In the genomic region with DNA sequence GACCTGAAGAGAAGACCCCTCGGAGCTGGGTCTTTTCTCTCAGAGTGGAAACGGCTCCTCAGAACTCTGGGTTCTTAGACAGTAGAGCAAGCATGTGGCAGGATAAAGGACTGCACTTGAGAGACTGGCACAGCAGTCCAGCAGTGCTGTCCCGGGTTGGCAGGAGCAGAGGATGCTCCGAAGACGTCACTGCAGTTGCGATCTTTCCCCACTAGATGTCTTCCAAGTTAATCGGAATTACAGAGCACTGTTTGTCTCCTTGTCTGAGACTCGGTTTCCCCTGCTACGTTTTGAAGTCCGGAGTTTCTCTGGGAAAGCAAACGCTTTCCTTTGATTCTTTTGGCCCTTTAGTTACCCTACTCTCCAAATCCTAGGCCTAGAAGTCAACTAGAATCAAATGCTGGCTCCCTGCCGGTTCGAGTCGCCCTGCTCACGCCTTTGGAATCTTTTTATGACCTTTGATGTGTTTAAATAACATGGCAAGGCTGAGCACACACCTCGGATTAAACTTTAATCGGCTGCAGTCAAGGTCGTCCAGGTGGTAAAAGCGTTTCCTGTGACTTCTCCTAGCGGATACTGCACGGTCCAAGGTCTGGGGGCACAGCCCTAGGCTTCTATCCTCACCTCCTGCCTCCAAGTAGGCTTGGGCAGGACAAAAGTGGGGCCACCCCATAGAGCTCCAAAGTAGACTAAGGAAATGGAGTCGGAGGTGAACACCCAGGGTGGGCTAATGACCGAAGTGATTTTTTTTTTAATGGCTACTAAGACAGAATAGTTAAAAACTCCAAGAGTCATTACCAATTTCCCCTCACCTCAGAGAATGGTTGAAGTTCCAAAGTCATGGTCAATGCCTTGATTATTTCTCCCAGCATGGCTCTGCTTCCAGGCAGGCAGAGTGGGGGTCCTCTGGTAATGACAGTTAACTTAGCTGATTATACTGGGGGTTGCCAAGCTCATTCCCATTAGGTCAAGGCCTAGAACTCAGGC, we compare ENCODE assay signal across 9 mouse cellular contexts. TPM values are rescaled to one million over a fixed set of nuclear protein-coding genes. Genes with fewer than 3 reads are reported as not detected.
A peak's percentile ranks its signal among the peaks of the same experiment; 100 is the strongest.
DNase-seq lines count a peak whose midpoint lies in the region; ATAC-seq and TF ChIP-seq lines count a peak whose summit lies in the region.
"Had no signal": no experiment of that assay in that cellular context is flagged by ENCODE, and none has a peak within 500 bp of the region (broad histone marks: within the 10 kb centered on the region; RNA-seq: fewer than 3 reads in every experiment).

No protein-coding gene starts in this region.

- WGBS in forebrain, embryonic 14.5 days = 3% methylated on average over 23 of the region's 23 CpGs
- WGBS in forebrain, embryonic 10.5 days = 5% methylated on average over 23 of the region's 23 CpGs

- no peaks in the 10 kb centered on the region for H3K9me3 ChIP-seq in forebrain, embryonic 14.5 days (replicated peaks; ENCODE audit: control insufficient read depth, low read length)
- H3K9me3 ChIP-seq in forebrain, embryonic 10.5 days = no peaks in the 10 kb centered on the region
- H3K9me3 ChIP-seq in E14TG2a.4 (ENCODE audit: low read length) = no peaks in the 10 kb centered on the region
- H3K9me3 ChIP-seq: heart, embryonic 13.5 days had no signal

- H3K9ac ChIP-seq in forebrain, embryonic 14.5 days (ENCODE audit: low read length) = no peak overlapping the region
- H3K9ac ChIP-seq: heart, embryonic 13.5 days had no signal

- no peaks in the 10 kb centered on the region for H3K4me1 ChIP-seq in forebrain, embryonic 14.5 days (ENCODE audit: control insufficient read depth, insufficient read depth, low read length)
- no peaks in the 10 kb centered on the region for H3K4me1 ChIP-seq in forebrain, embryonic 10.5 days
- H3K4me1 ChIP-seq in E14TG2a.4 (replicated peaks; ENCODE audit: low read depth, low read length) = peaks cover 60% of the 10 kb centered on the region

- no peaks in the 10 kb centered on the region for H3K36me3 ChIP-seq in forebrain, embryonic 14.5 days (ENCODE audit: control insufficient read depth, insufficient read depth, low read length)
- H3K36me3 ChIP-seq in forebrain, embryonic 10.5 days (replicated peaks) = no peaks in the 10 kb centered on the region
- no peaks in the 10 kb centered on the region for H3K36me3 ChIP-seq in E14TG2a.4 (ENCODE audit: insufficient read depth, low read length)
- H3K36me3 ChIP-seq: heart, embryonic 13.5 days had no signal

- peak; percentile 73 for TF ChIP-seq CTCF in E14TG2a.4 (conservative IDR thresholded peaks at IDR 0.05; ENCODE audit: low read length)

- no peak overlapping the region for H3K4me3 ChIP-seq in forebrain, embryonic 14.5 days (ENCODE audit: low read depth, low read length)
- no peak overlapping the region for H3K4me3 ChIP-seq in forebrain, embryonic 10.5 days
- H3K4me3 ChIP-seq in E14TG2a.4 (replicated peaks; ENCODE audit: low read length) = no peak overlapping the region
- H3K4me3 ChIP-seq: heart, embryonic 13.5 days had no signal

- peak; percentile 83 for DNase-seq in forebrain, embryonic 14.5 days (ENCODE audit: low spot score)
- no peak for DNase-seq in forebrain, embryonic 10.5 days (ENCODE audit: extremely low spot score, low spot score)
- peak; percentile 28 to 70 for DNase-seq in cerebellum, postnatal 4 days (ENCODE audit: low spot score in 2 of 2)
- peak; percentile 78 for DNase-seq in heart, postnatal 4 days
- peak; percentile 60 for DNase-seq in layer of hippocampus, adult 11-12 months (ENCODE audit: low spot score)
- peak; percentile 80 for DNase-seq in testis, postnatal 10 days (ENCODE audit: low spot score)

- H3K27me3 ChIP-seq in forebrain, embryonic 14.5 days (replicated peaks; ENCODE audit: control insufficient read depth, insufficient read depth, low read length) = peaks cover 95% of the 10 kb centered on the region
- peaks cover 100% of the 10 kb centered on the region for H3K27me3 ChIP-seq in forebrain, embryonic 10.5 days (ENCODE audit: poor library complexity, severe bottlenecking)
- H3K27me3 ChIP-seq in E14TG2a.4 (ENCODE audit: insufficient read depth, low read length) = peaks cover 95% of the 10 kb centered on the region

- no peak overlapping the region for H3K27ac ChIP-seq in forebrain, embryonic 14.5 days (ENCODE audit: low read depth, low read length)
- H3K27ac ChIP-seq in forebrain, embryonic 10.5 days = no peak overlapping the region
- H3K27ac ChIP-seq: heart, embryonic 13.5 days had no signal

- no peak overlapping the region for H3K4me2 ChIP-seq in forebrain, embryonic 14.5 days (ENCODE audit: low read length)
- H3K4me2 ChIP-seq: heart, embryonic 13.5 days had no signal

- ATAC-seq in forebrain, embryonic 14.5 days = 0 out of 2 replicates have a peak, but pooled peaks have one; percentile 32
- ATAC-seq in megakaryocyte-erythroid progenitor cell, adult 5-6 weeks (replicated peaks; ENCODE audit: low FRiP score, low TSS enrichment, poor library complexity, severe bottlenecking) = peak; percentile 86

RNA-seq across cellular contexts. Expression of gene Hoxa13, which starts 10.1 kb away (rescaled TPM):
- not detected in 2 replicates for polyA plus RNA-seq in forebrain, embryonic 14.5 days (2014; fragmentation: Nextera tagmentation; extraction: Ambion mirVana)
- not detected in 2 replicates for polyA plus RNA-seq in forebrain, embryonic 10.5 days (2016; fragmentation: Nextera tagmentation; extraction: Ambion mirVana)
- not detected for total RNA-seq in heart, postnatal 4 days (2021)
- not detected in 2 replicates for total RNA-seq in megakaryocyte-erythroid progenitor cell, adult 5-6 weeks (2014; fragmentation: Nextera tagmentation)
- total RNA-seq in megakaryocyte-erythroid progenitor cell, adult 5-6 weeks (2017) = not detected in 2 replicates
- polyA plus RNA-seq: heart, embryonic 13.5 days had no signal

RNA-seq across cellular contexts. Expression of gene Hoxa11, which starts 25.2 kb away (rescaled TPM):
- not detected in 2 replicates for polyA plus RNA-seq in forebrain, embryonic 14.5 days (2014; fragmentation: Nextera tagmentation; extraction: Ambion mirVana)
- not detected in 2 replicates for polyA plus RNA-seq in forebrain, embryonic 10.5 days (2016; fragmentation: Nextera tagmentation; extraction: Ambion mirVana)
- not detected for total RNA-seq in heart, postnatal 4 days (2021)
- total RNA-seq in megakaryocyte-erythroid progenitor cell, adult 5-6 weeks (2014; fragmentation: Nextera tagmentation) = not detected in 2 replicates
- total RNA-seq in megakaryocyte-erythroid progenitor cell, adult 5-6 weeks (2017) = not detected in 2 replicates
- polyA plus RNA-seq: heart, embryonic 13.5 days had no signal

RNA-seq across cellular contexts. Expression of gene Hoxa10, which starts 30.1 kb away (rescaled TPM):
- not detected in 2 replicates for polyA plus RNA-seq in forebrain, embryonic 14.5 days (2014; fragmentation: Nextera tagmentation; extraction: Ambion mirVana)
- polyA plus RNA-seq in forebrain, embryonic 10.5 days (2016; fragmentation: Nextera tagmentation; extraction: Ambion mirVana) = not detected in 2 replicates
- total RNA-seq in heart, postnatal 4 days (2021) = not detected
- total RNA-seq in megakaryocyte-erythroid progenitor cell, adult 5-6 weeks (2014; fragmentation: Nextera tagmentation) = not detected in 2 replicates
- total RNA-seq in megakaryocyte-erythroid progenitor cell, adult 5-6 weeks (2017) = 0.34 TPM in 1 of 2 replicates, not detected in the other
- polyA plus RNA-seq: heart, embryonic 13.5 days had no signal

RNA-seq across cellular contexts. Expression of gene Hoxa9, which starts 39.9 kb away (rescaled TPM):
- not detected in 2 replicates for polyA plus RNA-seq in forebrain, embryonic 14.5 days (2014; fragmentation: Nextera tagmentation; extraction: Ambion mirVana)
- polyA plus RNA-seq in forebrain, embryonic 10.5 days (2016; fragmentation: Nextera tagmentation; extraction: Ambion mirVana) = not detected in 2 replicates
- total RNA-seq in heart, postnatal 4 days (2021) = not detected
- total RNA-seq in megakaryocyte-erythroid progenitor cell, adult 5-6 weeks (2014; fragmentation: Nextera tagmentation) = 7.6 and 9.7 TPM in 2 replicates
- total RNA-seq in megakaryocyte-erythroid progenitor cell, adult 5-6 weeks (2017) = 10.3 and 27.1 TPM in 2 replicates

RNA-seq across cellular contexts. Expression of gene Evx1, which starts 42.5 kb away (rescaled TPM):
- not detected in 2 replicates for polyA plus RNA-seq in forebrain, embryonic 14.5 days (2014; fragmentation: Nextera tagmentation; extraction: Ambion mirVana)
- not detected in 2 replicates for polyA plus RNA-seq in forebrain, embryonic 10.5 days (2016; fragmentation: Nextera tagmentation; extraction: Ambion mirVana)
- not detected for total RNA-seq in heart, postnatal 4 days (2021)
- total RNA-seq in megakaryocyte-erythroid progenitor cell, adult 5-6 weeks (2014; fragmentation: Nextera tagmentation) = not detected in 2 replicates
- total RNA-seq in megakaryocyte-erythroid progenitor cell, adult 5-6 weeks (2017) = not detected in 2 replicates
- polyA plus RNA-seq: heart, embryonic 13.5 days had no signal
